17 mouse cellular contexts compared by ENCODE assay signal in the genomic region with DNA sequence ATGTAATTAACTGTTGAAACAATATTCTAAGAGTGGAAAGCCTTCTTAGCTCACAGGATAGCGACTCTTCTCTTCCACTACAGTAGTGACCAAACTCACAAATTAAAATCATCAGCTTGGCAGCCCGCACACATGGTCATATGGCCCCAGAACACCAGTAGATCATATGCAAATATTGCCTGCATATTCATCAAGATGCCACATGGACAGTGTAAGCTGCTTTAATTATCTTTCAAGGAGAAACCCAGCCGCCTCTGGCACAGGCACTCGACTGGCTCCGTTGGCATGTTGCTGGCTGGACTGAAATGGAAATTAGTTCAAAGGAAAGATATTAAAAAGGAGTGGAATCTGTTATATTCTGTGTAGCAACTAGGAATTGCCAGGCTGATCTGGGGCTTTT. TPM values are rescaled to one million over a fixed set of nuclear protein-coding genes. Genes with fewer than 3 reads are reported as not detected.
DNase-seq lines count a peak whose midpoint lies in the region; ATAC-seq and TF ChIP-seq lines count a peak whose summit lies in the region.
"Had no signal": no experiment of that assay in that cellular context is flagged by ENCODE, and none has a peak within 500 bp of the region (broad histone marks: within the 10 kb centered on the region; RNA-seq: fewer than 3 reads in every experiment).

No protein-coding gene starts in this region.

- peak; percentile 82 for ATAC-seq in forebrain, embryonic 14.5 days
- no peak for ATAC-seq in forebrain, embryonic 11.5 days (replicated peaks; ENCODE audit: low FRiP score)
- ATAC-seq in neural tube, embryonic 15.5 days (ENCODE audit: low FRiP score) = no peak
- no peak for ATAC-seq in stomach, postnatal 0 days (ENCODE audit: low FRiP score, low TSS enrichment)
- ATAC-seq: activated CD4-positive, CD25-positive, alpha-beta regulatory T cell, adult 4 months; liver, postnatal 0 days; Patski had no signal

- TF ChIP-seq CTCF in stomach, postnatal 0 days (IDR thresholded peaks at IDR 0.05; ENCODE audit: low read depth) = no peak

- no peak overlapping the region for H3K27ac ChIP-seq in forebrain, embryonic 14.5 days (ENCODE audit: low read depth, low read length)
- H3K27ac ChIP-seq in forebrain, embryonic 11.5 days (ENCODE audit: low read depth, low read length) = no peak overlapping the region
- no peak overlapping the region for H3K27ac ChIP-seq in neural tube, embryonic 15.5 days (replicated peaks)
- H3K27ac ChIP-seq in stomach, postnatal 0 days (replicated peaks) = no peak overlapping the region

- 31% methylated on average over 5 of the region's 5 CpGs for WGBS in forebrain, embryonic 14.5 days
- WGBS in forebrain, embryonic 11.5 days = 87% methylated on average over 5 of the region's 5 CpGs
- 40% methylated on average over 5 of the region's 5 CpGs for WGBS in neural tube, embryonic 15.5 days
- WGBS in stomach, postnatal 0 days = 81% methylated on average over 5 of the region's 5 CpGs

- H3K4me2 ChIP-seq in forebrain, embryonic 14.5 days (ENCODE audit: low read length) = no peak overlapping the region
- no peak overlapping the region for H3K4me2 ChIP-seq in forebrain, embryonic 11.5 days (ENCODE audit: low read depth, low read length, severe bottlenecking)
- no peak overlapping the region for H3K4me2 ChIP-seq in neural tube, embryonic 15.5 days
- no peak overlapping the region for H3K4me2 ChIP-seq in stomach, postnatal 0 days (replicated peaks; ENCODE audit: low read depth)

- no peaks in the 10 kb centered on the region for H3K4me1 ChIP-seq in forebrain, embryonic 14.5 days (ENCODE audit: control insufficient read depth, insufficient read depth, low read length)
- no peaks in the 10 kb centered on the region for H3K4me1 ChIP-seq in forebrain, embryonic 11.5 days (replicated peaks; ENCODE audit: control insufficient read depth, insufficient read depth, low read length)
- H3K4me1 ChIP-seq in neural tube, embryonic 15.5 days = peaks cover 15% of the 10 kb centered on the region
- no peaks in the 10 kb centered on the region for H3K4me1 ChIP-seq in stomach, postnatal 0 days (replicated peaks; ENCODE audit: control insufficient read depth, insufficient read depth)

- DNase-seq in forebrain, embryonic 14.5 days (ENCODE audit: low spot score) = peak; percentile 78
- DNase-seq in forebrain, embryonic 11.5 days (ENCODE audit: low spot score) = no peak
- DNase-seq in heart, postnatal 4 days = peak; percentile 15
- DNase-seq in heart, adult 9 months (ENCODE audit: low spot score in 2 of 2) = no peak
- DNase-seq in right cerebral cortex, postnatal 4 days = peak; percentile 11
- no peak for DNase-seq in right cerebral cortex, postnatal 25 days
- DNase-seq in stomach, postnatal 0 days (ENCODE audit: low spot score) = no peak
- DNase-seq: adrenal gland, postnatal 14 days; cerebellum, adult 18-20 months; kidney, adult 9 months; kidney, postnatal 36 days; liver; liver, postnatal 0 days; thymus, adult 18-20 months had no signal

- no peaks in the 10 kb centered on the region for H3K9me3 ChIP-seq in forebrain, embryonic 14.5 days (replicated peaks; ENCODE audit: control insufficient read depth, low read length)
- H3K9me3 ChIP-seq in forebrain, embryonic 11.5 days (ENCODE audit: control insufficient read depth, low read length) = no peaks in the 10 kb centered on the region
- no peaks in the 10 kb centered on the region for H3K9me3 ChIP-seq in neural tube, embryonic 15.5 days (replicated peaks)
- 0 out of 2 replicates have a peak, but pooled peaks cover 4% of the 10 kb centered on the region for H3K9me3 ChIP-seq in stomach, postnatal 0 days (ENCODE audit: control insufficient read depth, low read length)

- no peaks in the 10 kb centered on the region for H3K36me3 ChIP-seq in forebrain, embryonic 14.5 days (ENCODE audit: control insufficient read depth, insufficient read depth, low read length)
- H3K36me3 ChIP-seq in forebrain, embryonic 11.5 days (ENCODE audit: control insufficient read depth, insufficient read depth, low read length) = no peaks in the 10 kb centered on the region
- H3K36me3 ChIP-seq in neural tube, embryonic 15.5 days = no peaks in the 10 kb centered on the region
- no peaks in the 10 kb centered on the region for H3K36me3 ChIP-seq in stomach, postnatal 0 days (ENCODE audit: control insufficient read depth, insufficient read depth, low read length)

- no peak for TF ChIP-seq EP300 in stomach, postnatal 0 days (optimal IDR thresholded peaks at IDR 0.05)

- H3K4me3 ChIP-seq in forebrain, embryonic 14.5 days (ENCODE audit: low read depth, low read length) = no peak overlapping the region
- H3K4me3 ChIP-seq in forebrain, embryonic 11.5 days (ENCODE audit: low read depth, low read length) = no peak overlapping the region
- H3K4me3 ChIP-seq in neural tube, embryonic 15.5 days (replicated peaks) = no peak overlapping the region
- no peak overlapping the region for H3K4me3 ChIP-seq in stomach, postnatal 0 days (ENCODE audit: low read depth, low read length)

- H3K27me3 ChIP-seq in forebrain, embryonic 14.5 days (replicated peaks; ENCODE audit: control insufficient read depth, insufficient read depth, low read length) = no peaks in the 10 kb centered on the region
- no peaks in the 10 kb centered on the region for H3K27me3 ChIP-seq in forebrain, embryonic 11.5 days (ENCODE audit: control insufficient read depth, insufficient read depth, low read length)
- no peaks in the 10 kb centered on the region; the same call in 1 of the 2 replicates for H3K27me3 ChIP-seq in neural tube, embryonic 15.5 days (replicated peaks)
- no peaks in the 10 kb centered on the region for H3K27me3 ChIP-seq in stomach, postnatal 0 days (ENCODE audit: control insufficient read depth, insufficient read depth, low read length)

- H3K9ac ChIP-seq in forebrain, embryonic 14.5 days (ENCODE audit: low read length) = no peak overlapping the region
- H3K9ac ChIP-seq in forebrain, embryonic 11.5 days (ENCODE audit: low read length) = no peak overlapping the region
- H3K9ac ChIP-seq in neural tube, embryonic 15.5 days (replicated peaks) = no peak overlapping the region
- no peak overlapping the region for H3K9ac ChIP-seq in stomach, postnatal 0 days (ENCODE audit: low read length)
- H3K9ac ChIP-seq: liver, postnatal 0 days had no signal

RNA-seq across cellular contexts. Expression of a gene that starts 6.5 kb away (rescaled TPM):
- polyA plus RNA-seq in forebrain, embryonic 14.5 days (2014; fragmentation: Nextera tagmentation; extraction: Ambion mirVana) = 2.7 and 3.8 TPM in 2 replicates
- polyA plus RNA-seq in forebrain, embryonic 11.5 days (2014; fragmentation: Nextera tagmentation; extraction: Ambion mirVana) = 6.0 and 8.1 TPM in 2 replicates
- total RNA-seq in heart, postnatal 4 days (2021) = 10 to 100 TPM; 21.2 to 22.7 TPM
- polyA plus RNA-seq in neural tube, embryonic 15.5 days (2015; fragmentation: Nextera tagmentation; extraction: Ambion mirVana) = 10.6 and 11.1 TPM in 2 replicates
- polyA plus RNA-seq in stomach, postnatal 0 days (2015; fragmentation: Nextera tagmentation; extraction: Ambion mirVana) = 0.69 and 0.85 TPM in 2 replicates
- polyA plus RNA-seq: activated CD4-positive, CD25-positive, alpha-beta regulatory T cell, adult 4 months had no signal

Comparison
In these comparisons a context has a peak if more than half of its experiments do, and no peak if none do; other contexts are left out.
1. DNase-seq: peak in forebrain, embryonic 14.5 days (single experiment), heart, postnatal 4 days (single experiment) and right cerebral cortex, postnatal 4 days (single experiment); none in forebrain, embryonic 11.5 days (single experiment), heart, adult 9 months (0 of 2), right cerebral cortex, postnatal 25 days (single experiment) and stomach, postnatal 0 days (single experiment).